Mouse (Mus musculus): ENCODE measurements around the gene Epyc. TPM values are rescaled to one million over a fixed set of nuclear protein-coding genes. Genes with fewer than 3 reads are reported as not detected.
"Not testable (repeated sequence)": the region's sequence is repeated elsewhere in the genome, so short reads cannot be mapped to it uniquely, and the experiment has no call there.

The Epyc gene
- total RNA-seq, 2 experiments from 2014 or later, result 0.17 TPM; not detected in 1

DNA sequence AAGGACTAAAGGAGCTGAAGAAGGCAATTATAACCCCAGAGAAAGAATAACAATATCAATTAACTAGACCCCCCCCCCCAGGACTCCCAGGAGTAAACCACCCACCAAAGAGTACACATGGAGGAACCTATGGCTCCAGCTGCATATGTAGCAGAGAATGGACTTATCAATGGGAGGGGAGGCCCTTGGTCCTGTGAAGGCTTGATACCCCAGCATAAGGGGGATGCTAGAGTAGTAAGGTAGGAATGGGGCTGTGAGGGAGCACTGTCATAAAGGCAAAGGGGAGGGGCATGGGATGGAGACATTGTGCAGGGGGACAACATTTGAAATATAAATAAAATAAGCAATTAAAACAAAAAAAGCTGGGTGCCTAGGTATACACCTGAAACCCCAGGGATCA is 58.5 kb downstream of the Epyc start:
- intact Hi-C loops (cut with DNase I), result no loop called here
- no peak for DNase-seq (ENCODE audit: low spot score in 2 of 2)

DNA sequence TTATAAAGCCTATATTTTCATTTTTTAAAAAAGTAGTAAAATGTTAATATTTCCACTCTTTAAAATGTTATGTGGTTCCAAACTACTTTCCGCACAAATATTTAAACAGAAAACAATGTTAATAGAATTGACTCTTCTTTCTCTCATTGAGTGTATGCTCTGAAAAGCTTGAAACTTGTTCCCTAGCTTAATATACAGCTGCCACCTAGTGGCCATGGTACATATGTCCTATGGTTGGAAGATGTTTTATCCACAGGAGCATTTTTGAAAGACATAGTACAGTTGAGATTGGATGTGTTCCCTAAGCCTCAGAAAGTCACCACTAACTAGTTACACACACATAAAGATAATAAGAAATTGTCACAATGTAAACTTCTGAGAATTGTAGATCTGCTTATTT is 60.7 kb downstream of the Epyc start:
- intact Hi-C loops (cut with DNase I), result no loop called here
- no peak for DNase-seq (ENCODE audit: low spot score in 2 of 2)

DNA sequence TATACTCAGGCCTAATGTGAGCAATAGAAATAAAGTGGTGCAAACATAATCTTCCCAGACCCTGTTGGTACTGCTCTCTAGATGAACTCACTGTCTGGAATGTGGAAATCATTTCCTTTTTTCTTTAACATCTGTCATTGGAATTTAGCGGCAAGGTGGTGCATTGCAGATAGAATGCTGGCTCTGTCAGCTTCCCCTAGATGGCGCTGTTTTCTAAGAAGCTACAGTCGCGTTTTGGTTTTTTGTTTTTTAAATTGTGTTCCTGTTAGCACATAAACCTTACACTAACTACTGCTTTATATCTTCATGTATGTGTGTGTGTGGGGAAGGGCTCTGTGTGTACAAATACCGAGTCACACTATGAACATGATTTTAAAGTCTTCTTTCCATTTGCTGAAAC is 68.8 kb downstream of the Epyc start:
- intact Hi-C loops (cut with DNase I), result loop anchor here (5.0 to 10.0 kb wide), 3 partner anchors 92 to 1370 kb away; no protein-coding TSS in a partner anchor
- DNase-seq (ENCODE audit: low spot score in 2 of 2), result no peak

- no peak for DNase-seq (ENCODE audit: low spot score in 2 of 2)
- intact Hi-C loops (cut with DNase I), result loop anchor here (5.0 to 10.0 kb wide), 3 partner anchors 90 to 1368 kb away; no protein-coding TSS in a partner anchor
Measured at GRCm38 (mm10) chr10:97714584-97714983, 70.7 kb downstream of the Epyc start.

GRCm38 (mm10) chr10:97715289-97715906 is 71.5 kb downstream of the Epyc start:
- intact Hi-C loops (cut with DNase I), result loop anchor here (10.0 kb wide), 1 partner anchor 89 kb away; no protein-coding TSS in a partner anchor
- DNase-seq (ENCODE audit: low spot score in 2 of 2), result no peak

DNA sequence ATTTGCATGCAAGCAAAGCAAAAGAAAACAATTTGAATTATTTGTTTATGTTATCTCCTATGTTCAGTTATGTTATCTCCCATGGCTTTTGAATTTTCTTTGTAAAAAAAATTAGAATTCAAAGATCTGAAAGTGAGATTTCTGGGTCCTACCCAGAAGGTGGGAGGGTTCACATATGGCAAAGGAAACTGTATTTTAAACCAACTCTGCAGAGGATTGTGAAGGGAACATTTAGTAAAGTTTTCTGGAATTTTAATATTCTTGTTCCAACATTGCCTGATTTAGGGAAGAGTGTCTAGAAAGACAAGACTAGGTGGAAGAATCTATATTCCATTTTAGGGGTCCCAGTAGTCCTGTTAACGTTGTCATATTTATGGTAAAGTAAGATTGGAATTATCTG is 73.4 kb downstream of the Epyc start:
- no peak for DNase-seq (ENCODE audit: low spot score in 2 of 2)
- intact Hi-C loops (cut with DNase I), result loop anchor here (10.0 kb wide), 1 partner anchor 88 kb away; no protein-coding TSS in a partner anchor

DNA sequence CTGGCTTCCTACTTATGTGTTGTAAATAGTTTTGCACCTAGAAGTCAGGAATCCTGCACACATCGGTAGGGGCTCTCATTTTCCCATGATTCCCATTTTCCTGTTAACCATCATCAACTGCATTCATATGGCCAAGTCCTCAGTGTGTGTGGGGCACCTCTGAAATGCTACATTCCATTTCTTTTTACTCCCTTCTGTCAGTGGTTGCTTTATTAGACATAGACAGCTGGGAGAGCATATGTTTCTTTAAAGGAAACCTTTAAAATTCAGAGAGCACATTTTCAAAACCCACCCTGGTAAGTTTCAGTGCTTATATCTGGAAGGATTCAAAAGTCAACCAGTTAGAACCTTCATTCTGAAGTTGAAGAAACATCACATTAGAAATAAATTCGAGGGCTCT is 74.2 kb downstream of the Epyc start:
- intact Hi-C loops (cut with DNase I), result loop anchor here (10.0 kb wide), 1 partner anchor 87 kb away; no protein-coding TSS in a partner anchor
- no peak for DNase-seq (ENCODE audit: low spot score in 2 of 2)

DNA sequence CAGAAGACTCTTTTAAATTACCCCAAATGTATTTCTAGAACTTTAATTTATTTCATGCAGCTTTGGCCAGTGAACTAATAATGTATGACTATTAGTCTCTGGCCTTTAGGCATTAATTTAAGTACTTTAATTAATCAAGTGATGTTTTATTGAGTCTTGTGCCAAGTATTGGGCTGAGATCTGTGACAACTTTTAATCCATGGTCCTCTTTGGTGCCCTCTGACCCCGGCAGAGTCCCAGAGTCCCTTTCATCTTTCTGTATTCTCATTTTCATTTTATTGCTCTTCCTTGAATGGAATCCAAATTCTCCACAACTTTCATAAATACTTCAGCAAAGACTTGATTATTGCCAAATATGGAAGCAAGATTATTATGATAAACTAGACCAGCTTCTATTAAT is 76.8 kb downstream of the Epyc start:
- intact Hi-C loops (cut with DNase I), result no loop called here
- DNase-seq (ENCODE audit: low spot score in 2 of 2), result no peak

DNA sequence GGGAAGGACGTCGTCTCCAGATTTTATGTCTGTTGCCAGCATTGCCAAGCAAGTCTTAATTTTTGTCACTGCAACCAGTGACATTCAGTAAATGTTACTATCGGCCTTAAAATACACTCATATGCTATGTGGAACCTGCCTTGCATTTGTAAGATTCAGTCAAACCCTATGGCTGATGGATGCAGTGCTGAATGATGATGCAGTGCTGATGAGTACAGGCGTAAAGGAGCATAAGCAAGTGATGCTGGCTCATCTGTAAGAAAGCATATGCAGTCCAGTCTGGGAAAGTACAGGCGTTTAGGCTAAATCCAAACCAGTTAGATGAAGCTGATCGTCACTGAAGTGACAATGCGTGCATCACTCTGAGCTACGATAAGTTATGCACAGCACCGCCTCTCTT is 78.8 kb downstream of the Epyc start:
- DNase-seq (ENCODE audit: low spot score in 2 of 2), result no peak
- intact Hi-C loops (cut with DNase I), result no loop called here

DNA sequence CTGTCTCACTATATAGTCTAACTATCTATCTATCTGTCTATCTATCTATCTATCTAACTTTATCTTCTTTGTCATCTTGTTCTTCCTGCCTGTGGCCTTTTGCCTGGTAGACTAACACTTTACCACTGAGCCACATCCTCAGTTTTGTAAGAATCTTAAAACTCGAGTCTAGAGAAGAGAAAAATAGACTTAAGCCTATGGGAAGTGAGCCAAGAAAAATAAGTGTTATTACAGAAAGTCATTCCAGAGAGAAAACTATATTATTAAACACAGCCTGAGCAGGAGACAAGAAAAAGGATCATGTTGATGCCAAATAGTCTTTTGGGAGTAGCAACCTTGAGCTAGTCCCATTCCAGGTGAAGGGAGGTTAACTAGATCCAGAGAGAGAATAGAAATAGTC is 82.1 kb downstream of the Epyc start:
- no peak for DNase-seq (ENCODE audit: low spot score in 2 of 2)
- intact Hi-C loops (cut with DNase I), result no loop called here

DNA sequence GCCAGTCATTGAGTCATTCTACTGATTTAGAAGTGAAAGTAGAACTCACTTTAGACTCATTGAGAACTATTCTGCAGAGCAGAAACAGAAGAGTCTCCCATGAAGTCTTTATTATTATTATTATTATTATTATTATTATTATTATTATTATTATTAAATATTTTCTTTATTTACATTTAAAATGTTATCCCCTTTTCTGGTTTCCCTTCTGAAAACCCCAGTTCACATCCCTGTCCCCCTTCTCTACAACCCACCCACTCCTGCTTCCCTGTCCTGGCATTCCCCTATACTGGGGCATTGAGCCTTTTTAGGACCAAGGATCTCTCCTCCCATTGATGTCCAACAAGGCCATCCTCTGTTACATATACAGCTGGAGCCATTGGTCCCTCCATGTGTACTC is 82.8 kb downstream of the Epyc start, which contains the start of gene C030005K15Rik:
Gene C030005K15Rik (minus strand): TSS at position 101 of the 400 bp plus-strand sequence.
- DNase-seq (ENCODE audit: low spot score in 2 of 2); intact Hi-C loops (cut with DNase I): not testable (repeated sequence)

Other genes starting within 250 kb of the Epyc start
- gene Dcn, start 164.5 kb upstream of the Epyc start, total RNA-seq (2021), result 10 to 100 TPM; 14.1 to 17.6 TPM
- 1 to 10 TPM; 1.5 to 2.3 TPM for gene Lum, start 78.9 kb upstream of the Epyc start, total RNA-seq (2021)
- gene Kera, start 37.2 kb upstream of the Epyc start, total RNA-seq (2021), result not detected
- gene Ccer1, start 49.0 kb downstream of the Epyc start, total RNA-seq (2021), result not detected
- under 1 TPM in 1 of 2 experiments, not detected in 1; 0.48 TPM for gene C030005K15Rik, start 82.7 kb downstream of the Epyc start, total RNA-seq (2021)